Mouse (Mus musculus) urinary bladder, postnatal 36 days (tissue): Measurements from ENCODE around the gene Gm6902.
"Not testable (repeated sequence)": the region's sequence is repeated elsewhere in the genome, so short reads cannot be mapped to it uniquely, and the experiment has no call there.

ENCODE experiments used
- DNase-seq, 2 experiments: peaks; one replicate each; pipeline ENCODE4 v3.0.0; 2022; ENCODE audit warnings: low spot score in 2 of 2, mixed read lengths in 1 of 2

Gm6902 gene

DNA sequence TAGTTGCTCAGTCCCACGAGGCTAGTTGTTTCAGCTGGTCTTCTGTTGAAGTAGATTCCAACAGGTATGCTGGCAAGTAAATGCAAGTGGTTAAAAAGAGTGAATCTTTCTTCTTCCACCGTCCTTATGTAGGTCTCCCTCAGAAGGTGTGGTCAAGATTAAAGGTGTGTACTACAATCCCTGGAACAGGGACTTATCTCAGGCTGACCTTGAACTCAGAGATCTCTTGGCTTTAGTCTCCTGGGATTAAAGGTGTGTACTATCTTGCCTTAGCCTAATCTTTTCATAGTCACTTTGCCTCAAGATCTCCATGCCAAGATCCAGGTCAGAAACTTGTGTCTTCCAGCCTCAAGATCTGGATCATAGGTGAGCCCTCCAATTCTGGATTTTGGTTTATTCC, at the start of gene Gm6902:
TSS of gene Gm6902 (minus strand) at position 101 of the 400 bp plus-strand sequence.
- DNase-seq, result not testable (repeated sequence)

DNA sequence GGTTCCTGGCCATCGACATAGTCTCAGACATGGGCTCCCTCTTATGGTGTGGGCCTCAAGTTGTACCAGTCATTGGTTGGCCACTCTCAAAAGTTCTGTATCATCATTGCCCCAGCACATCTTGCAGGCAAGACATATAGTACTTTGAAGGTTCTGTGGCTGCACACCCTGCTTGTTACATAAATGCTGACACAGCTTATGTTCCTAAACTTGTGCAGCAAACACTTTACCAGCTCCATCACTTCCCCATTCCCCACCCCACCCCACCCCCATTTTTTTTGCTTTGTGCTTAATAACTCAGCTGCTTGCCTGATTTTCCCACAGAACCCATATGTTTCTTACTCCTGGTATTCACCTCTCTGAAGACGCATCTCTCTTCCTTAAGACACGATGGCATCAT, 22.2 kb upstream of the Gm6902 start, which contains the start of gene Nlrp4e:
TSS of gene Nlrp4e (plus strand) at position 301 of the 400 bp plus-strand sequence.
- not testable (repeated sequence) for DNase-seq

DNA sequence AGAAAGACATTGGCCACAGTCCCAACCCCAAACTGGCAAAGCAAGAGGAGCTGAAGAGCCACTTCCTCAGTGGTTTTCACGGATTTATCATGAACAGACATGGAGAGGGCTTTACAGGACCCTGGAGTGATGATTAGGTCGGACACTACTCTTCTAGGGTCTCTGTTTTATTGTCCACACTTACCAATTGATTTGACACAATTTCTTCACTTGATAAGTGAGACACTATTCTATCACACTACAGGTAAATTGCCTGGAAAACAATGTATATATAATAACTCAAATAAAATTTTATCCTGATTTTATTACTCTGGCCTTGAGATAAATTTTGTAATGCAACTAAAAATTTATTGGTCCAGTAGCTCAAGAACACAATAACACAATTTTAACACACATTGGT, 27.1 kb downstream of the Gm6902 start, which contains the start of gene Vmn1r166:
TSS of gene Vmn1r166 (minus strand) at position 101 of the 400 bp plus-strand sequence.
- not testable (repeated sequence) for DNase-seq
